ENCODE assay signal across 27 mouse cellular contexts in genomic region chr9:111700101-111700500, GRCm38 (mm10). TPM values are rescaled to one million over a fixed set of nuclear protein-coding genes. Genes with fewer than 3 reads are reported as not detected.
DNase-seq lines count a peak whose midpoint lies in the region.
"Had no signal": no experiment of that assay in that cellular context is flagged by ENCODE, and none has a peak within 500 bp of the region (broad histone marks: within the 10 kb centered on the region; RNA-seq: fewer than 3 reads in every experiment).

No protein-coding gene starts in this region.

- no peaks in the 10 kb centered on the region for H3K36me3 ChIP-seq in heart, embryonic 10.5 days
- H3K36me3 ChIP-seq: heart, embryonic 15.5 days; hindbrain, embryonic 10.5 days; hindbrain, embryonic 15.5 days; kidney, embryonic 15.5 days; limb, embryonic 12.5 days; liver, embryonic 15.5 days; lung, embryonic 15.5 days; midbrain, embryonic 10.5 days; midbrain, embryonic 15.5 days had no signal

- H3K4me3 ChIP-seq in heart, embryonic 10.5 days = no peak overlapping the region
- H3K4me3 ChIP-seq: gastrocnemius, adult 2 months; heart, embryonic 15.5 days; hindbrain, embryonic 10.5 days; hindbrain, embryonic 15.5 days; kidney, embryonic 15.5 days; limb, embryonic 12.5 days; liver, embryonic 15.5 days; lung, embryonic 15.5 days; midbrain, embryonic 10.5 days; midbrain, embryonic 15.5 days had no signal

- no peaks in the 10 kb centered on the region for H3K27me3 ChIP-seq in heart, embryonic 10.5 days (ENCODE audit: insufficient read depth, poor library complexity, severe bottlenecking)
- H3K27me3 ChIP-seq: heart, embryonic 15.5 days; hindbrain, embryonic 15.5 days; kidney, embryonic 15.5 days; limb, embryonic 12.5 days; liver, embryonic 15.5 days; lung, embryonic 15.5 days; midbrain, embryonic 15.5 days had no signal

- H3K9me3 ChIP-seq in heart, embryonic 10.5 days = no peaks in the 10 kb centered on the region
- H3K9me3 ChIP-seq: heart, embryonic 15.5 days; hindbrain, embryonic 10.5 days; hindbrain, embryonic 15.5 days; kidney, embryonic 15.5 days; limb, embryonic 12.5 days; liver, embryonic 15.5 days; lung, embryonic 15.5 days; midbrain, embryonic 10.5 days; midbrain, embryonic 15.5 days had no signal

- WGBS in heart, embryonic 10.5 days = 60% methylated on average over 2 of the region's 2 CpGs

- no peak overlapping the region for H3K27ac ChIP-seq in heart, embryonic 10.5 days
- H3K27ac ChIP-seq: gastrocnemius, adult 2 months; heart, embryonic 15.5 days; hindbrain, embryonic 10.5 days; hindbrain, embryonic 15.5 days; kidney, embryonic 15.5 days; limb, embryonic 12.5 days; liver, embryonic 15.5 days; lung, embryonic 15.5 days; midbrain, embryonic 10.5 days; midbrain, embryonic 15.5 days had no signal

- DNase-seq in heart, adult 18-20 months = peak; percentile 27 to 32
- no peak for DNase-seq in heart, embryonic 10.5 days (ENCODE audit: low spot score)
- DNase-seq in MN1 (ENCODE audit: low spot score) = peak; percentile 32
- DNase-seq in adrenal gland, adult 18-20 months (ENCODE audit: low spot score in 2 of 2) = peak; percentile 35 to 61
- peak; percentile 65 for DNase-seq in adrenal gland, postnatal 25 days
- no peak for DNase-seq in cerebellum, adult 9-10 months
- no peak for DNase-seq in right cerebral cortex, adult 18-20 months
- no peak for DNase-seq in spleen, adult 18-20 months
- DNase-seq: cerebellum, adult 18-20 months; cerebellum, postnatal 14 days; gastrocnemius, adult 2 months; gastrocnemius, postnatal 36 days; kidney, adult 18-20 months; kidney, postnatal 25 days had no signal

- H3K4me1 ChIP-seq in heart, embryonic 10.5 days = no peaks in the 10 kb centered on the region
- H3K4me1 ChIP-seq: heart, embryonic 15.5 days; hindbrain, embryonic 10.5 days; hindbrain, embryonic 15.5 days; kidney, embryonic 15.5 days; limb, embryonic 12.5 days; liver, embryonic 15.5 days; lung, embryonic 15.5 days; midbrain, embryonic 10.5 days; midbrain, embryonic 15.5 days had no signal

RNA-seq across cellular contexts. Expression of gene Stac, which starts 10.0 kb away (rescaled TPM):
- total RNA-seq in heart, adult 18-20 months (2021) = under 1 TPM; 0.32 to 0.49 TPM
- 0.49 and 1.1 TPM in 2 replicates for polyA plus RNA-seq in heart, embryonic 10.5 days (2016; fragmentation: Nextera tagmentation; extraction: Ambion mirVana)
- total RNA-seq in adrenal gland, adult 18-20 months (2021) = 1 to 10 TPM; 4.5 to 5.2 TPM
- total RNA-seq in adrenal gland, postnatal 25 days (2021) = 5.2 and 5.3 TPM in 2 replicates
- total RNA-seq: liver, adult 2 months; megakaryocyte progenitor cell, adult 5-6 weeks; MEL had no signal
- polyA plus RNA-seq: inflammation-experienced regulatory T-cells, adult 6 months had no signal

Comparison
In these comparisons a context has a peak if more than half of its experiments do, and no peak if none do; other contexts are left out.
1. DNase-seq: peak in heart, adult 18-20 months (2 of 2), MN1 (single experiment), adrenal gland, adult 18-20 months (2 of 2) and adrenal gland, postnatal 25 days (single experiment); none in heart, embryonic 10.5 days (single experiment), cerebellum, adult 9-10 months (single experiment), right cerebral cortex, adult 18-20 months (single experiment) and spleen, adult 18-20 months (0 of 2).